Mouse (Mus musculus) heart, postnatal 14 days (tissue): ENCODE results near the gene Midn. TPM values are rescaled to one million over a fixed set of nuclear protein-coding genes. Genes with fewer than 3 reads are reported as not detected.
A peak's percentile ranks its signal among the peaks of the same experiment; 100 is the strongest.
"Not testable (repeated sequence)": the region's sequence is repeated elsewhere in the genome, so short reads cannot be mapped to it uniquely, and the experiment has no call there.

Experiments used
- DNase-seq, 2 experiments: peaks; one replicate each; pipeline ENCODE4 v3.0.0; 2021 to 2022
- intact Hi-C: fragments of 180-260 bp; cut with DNase I; formaldehyde crosslinking; loops from one replicate; pipeline ENCODE4 v1.15.1; 2025
- total RNA-seq, 2 experiments: library from RNA; stranded (reverse); gene quantifications; 2 replicates each; pipeline ENCODE4 v1.2.3; 2021

Gene Midn
- total RNA-seq, 2 experiments from 2014 or later: 158 to 178 TPM

GRCm38 (mm10) chr10:80165392-80166128 lies 17.5 kb downstream of the Midn start, which contains the start of gene Cirbp:
Cirbp (plus strand) TSS chr10:80165985.
- intact Hi-C loops: loop anchor here (1.0 kb wide), 1 partner anchor 20 kb away; no protein-coding TSS in a partner anchor
- no peak for DNase-seq

GRCm38 (mm10) chr10:80166136-80166535 lies 18.1 kb downstream of the Midn start:
- DNase-seq, intact Hi-C loops: not testable (repeated sequence)

GRCm38 (mm10) chr10:80167460-80168037 lies 19.5 kb downstream of the Midn start:
- intact Hi-C loops: no loop called here
- DNase-seq: peak; percentile 98 to 99

- DNase-seq: peak; percentile 94 to 97
- intact Hi-C loops: no loop called here
Measured at GRCm38 (mm10) chr10:80168038-80168661, 20.1 kb downstream of the Midn start.

DNA sequence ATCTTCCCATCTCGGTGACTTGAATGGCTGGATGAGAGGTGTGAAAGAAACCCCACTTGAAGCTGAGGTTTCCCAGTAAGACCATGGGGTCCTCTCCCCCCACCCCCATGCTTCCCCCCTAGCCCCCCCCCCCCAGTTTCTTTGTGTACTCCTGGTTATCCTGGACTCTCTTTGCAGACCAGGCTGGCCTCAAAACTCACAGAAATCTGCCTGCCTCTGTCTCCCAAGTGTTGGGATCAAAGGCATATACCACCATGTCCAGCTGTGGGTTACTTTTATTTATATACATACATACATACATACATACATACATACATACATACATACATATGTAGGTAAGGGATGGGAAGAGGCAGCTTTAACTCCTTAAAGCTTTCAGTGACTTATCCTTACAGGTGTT lies 21.0 kb downstream of the Midn start:
- intact Hi-C loops: no loop called here
- no peak for DNase-seq

DNA sequence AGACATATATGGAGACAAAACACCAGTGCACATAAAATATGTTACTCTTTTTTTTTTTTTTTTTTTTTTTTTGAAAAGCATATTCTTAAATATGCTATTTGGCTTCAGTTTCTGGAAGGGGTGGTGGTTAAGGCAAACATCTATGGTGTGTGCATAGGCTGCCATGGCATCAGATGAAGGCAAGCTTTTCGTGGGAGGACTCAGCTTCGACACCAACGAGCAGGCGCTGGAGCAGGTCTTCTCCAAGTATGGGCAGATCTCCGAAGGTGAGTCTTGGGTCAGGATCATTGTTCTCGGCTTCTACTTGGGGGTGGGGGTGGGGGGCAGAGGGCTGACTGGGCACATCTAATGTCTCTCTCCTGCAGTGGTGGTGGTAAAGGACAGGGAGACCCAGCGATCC lies 21.6 kb downstream of the Midn start:
- DNase-seq: no peak
- intact Hi-C loops: no loop called here

DNA sequence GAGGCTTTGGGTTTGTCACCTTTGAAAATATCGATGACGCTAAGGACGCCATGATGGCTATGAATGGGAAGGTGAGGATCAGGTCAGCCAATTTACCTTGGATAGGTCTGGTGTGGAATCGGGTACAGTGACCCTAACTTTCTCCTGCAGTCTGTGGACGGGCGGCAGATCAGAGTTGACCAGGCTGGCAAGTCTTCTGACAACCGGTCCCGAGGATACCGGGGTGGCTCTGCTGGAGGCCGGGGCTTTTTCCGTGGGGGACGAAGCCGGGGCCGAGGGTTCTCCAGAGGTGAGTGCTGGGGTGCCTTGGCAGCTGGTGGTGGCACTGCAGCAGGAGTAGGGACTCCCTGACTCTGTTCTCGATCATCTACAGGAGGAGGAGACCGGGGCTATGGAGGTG lies 22.0 kb downstream of the Midn start:
- DNase-seq: no peak
- intact Hi-C loops: no loop called here

DNA sequence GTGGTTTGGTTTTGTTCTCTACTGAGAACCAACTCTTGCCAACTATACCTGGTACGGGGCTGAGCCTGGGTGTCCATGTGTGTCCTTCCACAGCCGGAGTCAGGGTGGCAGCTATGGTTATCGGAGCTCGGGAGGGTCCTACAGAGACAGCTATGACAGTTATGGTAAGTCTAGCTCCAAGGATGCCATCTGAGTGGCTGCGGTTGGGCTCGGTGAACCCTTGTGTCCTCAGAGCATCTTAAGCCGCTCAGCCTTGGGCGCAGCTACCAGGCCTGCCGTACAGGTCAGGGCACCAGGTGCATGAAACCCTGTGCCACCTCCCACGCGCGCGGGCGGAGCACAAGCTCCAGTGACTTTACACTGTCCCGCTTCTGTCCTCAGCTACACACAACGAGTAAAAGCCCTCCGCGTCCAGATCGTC lies 22.5 kb downstream of the Midn start:
- intact Hi-C loops: no loop called here
- no peak for DNase-seq

GRCm38 (mm10) chr10:80171252-80171651 lies 23.2 kb downstream of the Midn start:
- intact Hi-C loops: no loop called here
- no peak for DNase-seq

DNA sequence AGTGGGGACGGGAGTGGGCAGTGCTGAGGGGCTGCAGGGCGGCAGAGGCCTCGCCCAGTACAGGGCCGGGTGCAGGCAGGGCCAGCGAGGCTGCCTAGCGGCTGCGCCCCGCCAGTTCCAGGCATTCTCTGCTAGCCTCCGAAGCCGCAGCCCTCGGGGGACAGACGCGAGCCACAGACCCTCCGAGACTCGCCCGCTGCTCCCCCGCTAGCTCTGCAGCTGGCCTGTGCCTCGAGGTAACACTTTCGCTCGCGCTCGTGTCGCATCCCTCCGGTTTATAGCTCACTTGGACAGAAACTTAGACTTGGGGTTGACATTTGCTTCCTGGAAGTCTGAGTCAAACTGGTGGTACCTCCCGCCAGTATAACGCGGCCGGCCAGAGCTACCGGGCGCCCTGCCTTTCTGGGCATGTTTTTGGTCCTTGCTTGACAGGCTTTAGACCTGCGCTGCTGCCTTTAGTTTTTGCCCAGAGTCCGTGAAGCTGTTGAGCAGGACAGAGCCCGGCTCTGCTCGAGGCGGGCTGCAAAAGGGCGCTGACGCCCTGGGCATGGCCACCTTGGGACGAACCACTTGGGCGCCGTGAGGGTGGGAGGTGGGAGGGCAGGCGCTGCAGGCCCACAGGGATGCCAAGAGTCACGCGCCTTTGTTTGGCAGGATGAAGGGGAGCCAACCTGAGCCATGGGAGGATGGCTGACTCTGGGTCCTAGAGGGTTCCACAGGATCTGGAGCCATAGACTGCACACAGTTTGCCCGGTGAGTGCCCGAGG lies 23.9 kb downstream of the Midn start:
- no peak for DNase-seq
- intact Hi-C loops: no loop called here

GRCm38 (mm10) chr10:80172527-80173292 lies 24.6 kb downstream of the Midn start, which contains the start of gene 1600002K03Rik:
1600002K03Rik (plus strand) TSS chr10:80172944.
- intact Hi-C loops: no loop called here
- peak; percentile 86 to 87 for DNase-seq

- no peak for DNase-seq
- intact Hi-C loops: no loop called here
Measured at GRCm38 (mm10) chr10:80173358-80173757, 25.3 kb downstream of the Midn start.

- DNase-seq: no peak
- intact Hi-C loops: no loop called here
Measured at GRCm38 (mm10) chr10:80173955-80174640, 26.0 kb downstream of the Midn start.

- intact Hi-C loops: loop anchor here (1.0 to 5.0 kb wide), 2 partner anchors 71 to 168 kb away; no protein-coding TSS in a partner anchor
- peak in 1 of 2 experiments; percentile 44 for DNase-seq
Measured at GRCm38 (mm10) chr10:80174705-80175104, 26.6 kb downstream of the Midn start.

GRCm38 (mm10) chr10:80175536-80176269 lies 27.6 kb downstream of the Midn start:
- DNase-seq: peak in 1 of 2 experiments; percentile 57
- intact Hi-C loops: loop anchor here (1.0 to 5.0 kb wide), 2 partner anchors 70 to 167 kb away; no protein-coding TSS in a partner anchor

DNA sequence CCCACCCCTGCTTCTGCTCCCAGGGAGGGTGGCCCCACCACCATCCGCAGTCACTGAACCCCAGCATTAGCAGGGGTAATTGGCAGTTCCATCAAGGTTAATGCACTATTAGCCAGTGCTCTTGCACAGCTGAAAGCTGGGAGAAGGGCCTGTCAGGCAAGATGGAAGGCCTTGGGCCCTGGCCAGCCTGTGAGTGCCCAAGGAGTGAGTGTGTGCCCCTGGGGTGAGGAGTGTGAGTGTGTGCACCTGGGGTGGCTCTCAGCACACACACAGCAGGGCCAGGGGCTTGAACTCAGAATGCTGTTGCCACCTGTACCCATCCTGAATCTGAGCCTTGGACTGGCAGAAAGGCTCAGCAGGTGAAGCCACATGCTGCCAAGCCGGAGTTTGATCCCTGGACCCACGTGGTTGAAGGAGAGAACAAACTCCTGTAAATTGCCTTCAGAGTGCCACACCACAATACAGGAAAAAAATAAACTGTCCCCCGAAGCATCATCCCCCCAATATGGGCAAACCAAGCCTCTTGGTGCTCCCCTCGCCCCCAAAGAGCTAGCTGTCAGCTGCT lies 28.3 kb downstream of the Midn start:
- intact Hi-C loops: loop anchor here (5.0 kb wide), 1 partner anchor 166 kb away; no protein-coding TSS in a partner anchor
- DNase-seq: no peak

GRCm38 (mm10) chr10:80177441-80178279 lies 29.6 kb downstream of the Midn start:
- no peak for DNase-seq
- intact Hi-C loops: loop anchor here (5.0 kb wide), 1 partner anchor 165 kb away; no protein-coding TSS in a partner anchor
